Mouse (Mus musculus) midbrain, embryonic 12.5 days (tissue): ENCODE data around the gene Sos1. TPM values are rescaled to one million over a fixed set of nuclear protein-coding genes. Genes with fewer than 3 reads are reported as not detected.

Experiments
- ATAC-seq: fragments of 200-750 bp; cut with Nextera tagmentation; 2 replicates; pipeline ENCODE4 v1.8.0; 2017; ENCODE audit warnings: low read depth, moderate TSS enrichment, moderate library complexity; ENCODE audit not compliant: low FRiP score
- H3K27ac ChIP-seq: fragments of 300-500 bp; sonication (generic); replicated peaks from 2 replicates; pipeline ENCODE4 v1.5.1; 2016; ENCODE audit warnings: mild to moderate bottlenecking
- H3K27me3 ChIP-seq: fragments of 300-500 bp; sonication (generic); 2 replicates; pipeline ENCODE4 v1.6.1; 2016; ENCODE audit warnings: mild to moderate bottlenecking
- H3K36me3 ChIP-seq: fragments of 300-500 bp; sonication (generic); 2 replicates; pipeline ENCODE4 v1.6.1; 2016
- H3K4me1 ChIP-seq: fragments of 300-500 bp; sonication (generic); 2 replicates; pipeline ENCODE4 v1.6.1; 2016
- H3K4me2 ChIP-seq: fragments of 300-500 bp; sonication (generic); replicated peaks from 2 replicates; pipeline ENCODE4 v1.6.1; 2016; ENCODE audit warnings: mild to moderate bottlenecking, moderate library complexity
- H3K4me3 ChIP-seq: fragments of 300-500 bp; sonication (generic); 2 replicates; pipeline ENCODE4 v1.5.1; 2016; ENCODE audit warnings: mild to moderate bottlenecking
- H3K9ac ChIP-seq: fragments of 300-500 bp; sonication (generic); replicated peaks from 2 replicates; pipeline ENCODE4 v1.6.1; 2016; ENCODE audit warnings: mild to moderate bottlenecking, moderate library complexity
- H3K9me3 ChIP-seq: fragments of 300-500 bp; sonication (generic); 2 replicates; pipeline ENCODE4 v1.6.1; 2016; ENCODE audit warnings: mild to moderate bottlenecking
- WGBS: fragments of 180-500 bp; shearing (Covaris S2); methylation state at CpG from one replicate; pipeline ENCODE4 v1.1.7; 2016; 5-methylcytosine and 5-hydroxymethylcytosine counted together
- polyA plus RNA-seq: library from polyadenylated mRNA; unstranded; fragments of >200 nt; fragmentation: Nextera tagmentation; extraction: Ambion mirVana; gene quantifications from 2 replicates; pipeline ENCODE4 v1.2.1, GENCODE M21; 2016

The Sos1 gene
- polyA plus RNA-seq, 1 experiment from 2014 or later = 7.3 TPM

GRCm38 (mm10) chr17:80450426-80451030 lies 29.7 kb downstream of the Sos1 start:
- Histone ChIP-seq H3K4me1 (no peaks in the 10 kb centered on the region), H3K27ac (no peak overlapping the region), H3K27me3 (no peaks in the 10 kb centered on the region), H3K9ac (no peak overlapping the region), H3K9me3 (no peaks in the 10 kb centered on the region), H3K36me3 (peaks cover 46% of the 10 kb centered on the region), H3K4me3 (no peak overlapping the region), H3K4me2 (no peak overlapping the region)
- WGBS = 54% methylated on average over 3 of the region's 3 CpGs
- ATAC-seq = no peak

DNA sequence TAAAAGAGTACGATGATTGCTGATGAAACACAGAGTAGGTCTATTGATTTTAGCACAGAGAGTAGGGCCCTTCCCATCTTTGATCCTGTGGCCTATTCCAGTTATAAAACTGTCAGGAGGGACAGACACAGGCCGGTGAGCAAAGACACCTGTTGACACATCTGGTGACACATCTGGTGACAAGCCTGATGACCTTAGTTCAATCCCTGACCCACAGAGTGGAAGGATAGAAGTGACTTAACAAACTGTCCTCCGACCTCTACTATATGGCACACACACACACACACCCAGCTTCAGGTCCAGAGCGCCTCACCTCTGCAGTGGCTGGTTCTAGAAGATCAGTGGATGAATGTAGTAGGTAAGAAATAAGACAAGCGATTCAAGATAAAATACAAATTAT lies 33.8 kb downstream of the Sos1 start:
- H3K4me3 ChIP-seq = no peak overlapping the region
- ATAC-seq = no peak
- peaks cover 4% of the 10 kb centered on the region; the same call in 1 of the 2 replicates for H3K4me1 ChIP-seq
- WGBS = 96% methylated on average over 5 of the region's 5 CpGs
- H3K36me3 ChIP-seq = peaks cover 70% of the 10 kb centered on the region
- no peak overlapping the region for H3K9ac ChIP-seq
- no peak overlapping the region for H3K27ac ChIP-seq
- H3K9me3 ChIP-seq = no peaks in the 10 kb centered on the region
- no peak overlapping the region for H3K4me2 ChIP-seq
- H3K27me3 ChIP-seq = no peaks in the 10 kb centered on the region

GRCm38 (mm10) chr17:80445433-80445832 lies 34.8 kb downstream of the Sos1 start:
- Histone ChIP-seq H3K36me3 (peaks cover 67% of the 10 kb centered on the region), H3K4me1 (peaks cover 7% of the 10 kb centered on the region; the same call in 1 of the 2 replicates), H3K9ac (no peak overlapping the region), H3K27me3 (no peaks in the 10 kb centered on the region), H3K27ac (no peak overlapping the region), H3K4me3 (no peak overlapping the region), H3K4me2 (no peak overlapping the region), H3K9me3 (no peaks in the 10 kb centered on the region)
- ATAC-seq = no peak
- 96% methylated on average over 7 of the region's 7 CpGs for WGBS

GRCm38 (mm10) chr17:80435680-80436079 lies 44.6 kb downstream of the Sos1 start:
- Histone ChIP-seq H3K27me3 (no peaks in the 10 kb centered on the region), H3K9me3 (no peaks in the 10 kb centered on the region), H3K4me1 (no peaks in the 10 kb centered on the region), H3K4me2 (no peak overlapping the region), H3K9ac (no peak overlapping the region), H3K27ac (no peak overlapping the region), H3K4me3 (no peak overlapping the region), H3K36me3 (peaks cover 37% of the 10 kb centered on the region)
- ATAC-seq = no peak
- 96% methylated on average over 5 of the region's 5 CpGs for WGBS

DNA sequence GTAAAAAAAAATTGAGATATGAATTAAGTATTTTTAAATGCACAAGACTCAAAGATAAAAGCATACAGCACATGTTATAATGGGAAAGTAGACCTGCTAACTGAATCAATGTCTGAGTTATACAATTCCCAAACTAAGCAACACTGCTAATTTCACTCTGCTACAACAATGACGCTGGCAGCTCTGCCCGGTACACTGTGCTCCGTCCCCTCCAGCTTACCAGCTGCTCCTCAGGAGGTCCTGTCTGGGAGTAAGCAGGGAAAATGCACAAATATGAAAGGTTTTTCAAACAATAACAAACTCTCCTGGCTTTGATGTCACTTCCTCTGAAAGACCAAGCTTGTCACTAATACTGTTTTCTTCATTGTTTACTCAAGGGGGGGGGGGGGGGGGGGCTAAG lies 45.8 kb downstream of the Sos1 start:
- no peak overlapping the region for H3K4me3 ChIP-seq
- no peaks in the 10 kb centered on the region for H3K4me1 ChIP-seq
- H3K9ac ChIP-seq = no peak overlapping the region
- no peak for ATAC-seq
- WGBS = 81% methylated on average over 3 of the region's 3 CpGs
- H3K4me2 ChIP-seq = no peak overlapping the region
- H3K27ac ChIP-seq = no peak overlapping the region
- peaks cover 39% of the 10 kb centered on the region for H3K36me3 ChIP-seq
- H3K27me3 ChIP-seq = no peaks in the 10 kb centered on the region
- H3K9me3 ChIP-seq = no peaks in the 10 kb centered on the region

DNA sequence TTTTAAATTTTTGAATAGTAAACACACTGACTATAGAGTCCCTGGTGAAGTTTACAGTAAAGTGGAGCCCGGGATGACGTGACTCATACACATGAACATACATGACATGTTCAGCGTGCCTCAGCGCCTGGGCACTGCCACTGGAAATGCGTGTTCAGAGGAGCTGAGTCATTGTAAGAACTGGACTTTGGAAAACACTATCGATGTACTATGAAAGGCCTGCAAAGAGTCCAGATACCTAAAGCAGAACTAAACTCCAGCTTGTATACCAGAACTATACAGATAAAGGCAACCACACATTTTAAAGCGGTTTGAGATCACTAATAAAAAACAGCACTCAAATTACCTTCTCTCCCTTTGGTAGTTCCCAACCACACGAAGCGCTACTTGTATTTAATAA lies 48.3 kb downstream of the Sos1 start:
- H3K9ac ChIP-seq = no peak overlapping the region
- no peaks in the 10 kb centered on the region for H3K9me3 ChIP-seq
- no peaks in the 10 kb centered on the region for H3K4me1 ChIP-seq
- peaks cover 31% of the 10 kb centered on the region for H3K36me3 ChIP-seq
- ATAC-seq = no peak
- no peaks in the 10 kb centered on the region for H3K27me3 ChIP-seq
- no peak overlapping the region for H3K4me3 ChIP-seq
- H3K4me2 ChIP-seq = no peak overlapping the region
- H3K27ac ChIP-seq = no peak overlapping the region
- 96% methylated on average over 9 of the region's 9 CpGs for WGBS

GRCm38 (mm10) chr17:80427966-80428365 lies 52.3 kb downstream of the Sos1 start:
- H3K4me1 ChIP-seq = no peaks in the 10 kb centered on the region
- H3K9me3 ChIP-seq = no peaks in the 10 kb centered on the region
- no peak overlapping the region for H3K4me3 ChIP-seq
- no peak overlapping the region for H3K27ac ChIP-seq
- H3K27me3 ChIP-seq = no peaks in the 10 kb centered on the region
- H3K36me3 ChIP-seq = peaks cover 15% of the 10 kb centered on the region
- no peak for ATAC-seq
- no peak overlapping the region for H3K4me2 ChIP-seq
- H3K9ac ChIP-seq = no peak overlapping the region
- WGBS = 82% methylated on average over 2 of the region's 2 CpGs

DNA sequence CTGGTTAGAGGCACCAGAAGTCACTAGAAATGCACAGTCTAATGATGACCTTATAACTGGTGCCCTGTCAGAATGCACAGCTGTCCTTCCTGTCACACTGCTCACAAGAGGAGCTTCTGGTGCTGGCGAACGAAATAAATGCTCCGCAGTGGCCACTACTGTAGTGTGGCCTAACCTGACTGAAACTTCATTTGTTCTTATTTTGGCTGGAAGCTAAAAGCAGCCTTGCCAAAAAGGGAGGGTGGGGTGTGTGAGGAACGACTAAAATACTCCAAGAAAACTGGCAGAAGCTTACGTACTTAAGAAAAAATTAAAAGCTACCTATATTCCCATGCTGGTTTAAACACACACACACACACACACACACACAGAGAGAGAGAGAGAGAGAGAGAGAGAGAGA lies 53.4 kb downstream of the Sos1 start:
- WGBS = 90% methylated on average over 5 of the region's 5 CpGs
- H3K27ac ChIP-seq = no peak overlapping the region
- H3K9me3 ChIP-seq = no peaks in the 10 kb centered on the region
- H3K4me3 ChIP-seq = no peak overlapping the region
- H3K4me2 ChIP-seq = no peak overlapping the region
- H3K36me3 ChIP-seq = peaks cover 18% of the 10 kb centered on the region
- H3K27me3 ChIP-seq = no peaks in the 10 kb centered on the region
- no peak for ATAC-seq
- H3K9ac ChIP-seq = no peak overlapping the region
- no peaks in the 10 kb centered on the region for H3K4me1 ChIP-seq

DNA sequence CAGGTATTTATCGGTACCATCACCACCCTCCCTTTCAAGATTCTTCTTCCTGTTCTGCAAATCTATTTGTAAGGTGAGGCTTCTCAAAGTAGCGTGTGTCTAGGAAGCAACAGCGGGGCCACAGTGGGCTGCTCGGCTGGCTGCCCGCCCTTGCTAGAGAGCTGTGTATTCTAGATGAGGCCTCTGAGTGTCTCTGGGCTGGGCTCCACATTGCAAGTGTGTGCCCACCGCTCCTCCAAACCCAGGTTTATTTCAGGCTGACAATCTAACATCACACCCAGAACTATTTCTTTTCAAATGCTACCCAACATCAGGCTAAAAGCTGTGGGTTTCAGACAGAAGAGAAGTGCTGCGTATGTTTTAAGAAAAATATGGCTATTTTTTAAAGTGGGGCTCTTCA lies 54.1 kb downstream of the Sos1 start:
- no peak overlapping the region for H3K27ac ChIP-seq
- H3K9ac ChIP-seq = no peak overlapping the region
- H3K36me3 ChIP-seq = peaks cover 18% of the 10 kb centered on the region
- no peak overlapping the region for H3K4me3 ChIP-seq
- no peak overlapping the region for H3K4me2 ChIP-seq
- H3K4me1 ChIP-seq = no peaks in the 10 kb centered on the region
- 94% methylated on average over 7 of the region's 7 CpGs for whole genome bisulfite sequencing
- no peaks in the 10 kb centered on the region for H3K9me3 ChIP-seq
- H3K27me3 ChIP-seq = no peaks in the 10 kb centered on the region
- ATAC-seq = no peak

- no peak for ATAC-seq
- Histone ChIP-seq H3K36me3 (peaks cover 52% of the 10 kb centered on the region), H3K4me3 (no peak overlapping the region), H3K4me1 (no peaks in the 10 kb centered on the region), H3K4me2 (no peak overlapping the region), H3K27me3 (no peaks in the 10 kb centered on the region), H3K9me3 (no peaks in the 10 kb centered on the region), H3K27ac (no peak overlapping the region), H3K9ac (no peak overlapping the region)
- WGBS = 90% methylated on average over 1 of the region's 1 CpGs
Measured at GRCm38 (mm10) chr17:80420998-80421397, 59.3 kb downstream of the Sos1 start.

- H3K9me3 ChIP-seq = no peaks in the 10 kb centered on the region
- H3K27me3 ChIP-seq = no peaks in the 10 kb centered on the region
- 86% methylated on average over 10 of the region's 10 CpGs for WGBS
- no peak for ATAC-seq
- H3K27ac ChIP-seq = no peak overlapping the region
- H3K4me3 ChIP-seq = no peak overlapping the region
- H3K9ac ChIP-seq = no peak overlapping the region
- H3K4me1 ChIP-seq = no peaks in the 10 kb centered on the region
- H3K4me2 ChIP-seq = no peak overlapping the region
- peaks cover 65% of the 10 kb centered on the region for H3K36me3 ChIP-seq
Measured at GRCm38 (mm10) chr17:80418572-80419210, 61.6 kb downstream of the Sos1 start.

GRCm38 (mm10) chr17:80411182-80411581 lies 69.1 kb downstream of the Sos1 start:
- no peaks in the 10 kb centered on the region for H3K27me3 ChIP-seq
- peaks cover 80% of the 10 kb centered on the region for H3K36me3 ChIP-seq
- H3K4me1 ChIP-seq = no peaks in the 10 kb centered on the region
- no peak overlapping the region for H3K27ac ChIP-seq
- H3K9ac ChIP-seq = no peak overlapping the region
- WGBS = 64% methylated on average over 1 of the region's 1 CpGs
- no peak overlapping the region for H3K4me2 ChIP-seq
- ATAC-seq = no peak
- H3K4me3 ChIP-seq = no peak overlapping the region
- no peaks in the 10 kb centered on the region for H3K9me3 ChIP-seq

- ATAC-seq = no peak
- WGBS = 90% methylated on average over 7 of the region's 7 CpGs
- H3K9me3 ChIP-seq = no peaks in the 10 kb centered on the region
- peaks cover 33% of the 10 kb centered on the region for H3K36me3 ChIP-seq
- no peaks in the 10 kb centered on the region for H3K4me1 ChIP-seq
- no peak overlapping the region for H3K9ac ChIP-seq
- H3K4me2 ChIP-seq = no peak overlapping the region
- H3K27me3 ChIP-seq = no peaks in the 10 kb centered on the region
- H3K27ac ChIP-seq = no peak overlapping the region
- no peak overlapping the region for H3K4me3 ChIP-seq
Measured at GRCm38 (mm10) chr17:80398243-80398642, 82.0 kb downstream of the Sos1 start.
